Mouse (Mus musculus): ENCODE data around the gene Itpka. TPM values are rescaled to one million over a fixed set of nuclear protein-coding genes. Genes with fewer than 3 reads are reported as not detected.

Itpka gene
- polyA plus RNA-seq, 1 experiment from 2014 or later, result 2.7 TPM

DNA sequence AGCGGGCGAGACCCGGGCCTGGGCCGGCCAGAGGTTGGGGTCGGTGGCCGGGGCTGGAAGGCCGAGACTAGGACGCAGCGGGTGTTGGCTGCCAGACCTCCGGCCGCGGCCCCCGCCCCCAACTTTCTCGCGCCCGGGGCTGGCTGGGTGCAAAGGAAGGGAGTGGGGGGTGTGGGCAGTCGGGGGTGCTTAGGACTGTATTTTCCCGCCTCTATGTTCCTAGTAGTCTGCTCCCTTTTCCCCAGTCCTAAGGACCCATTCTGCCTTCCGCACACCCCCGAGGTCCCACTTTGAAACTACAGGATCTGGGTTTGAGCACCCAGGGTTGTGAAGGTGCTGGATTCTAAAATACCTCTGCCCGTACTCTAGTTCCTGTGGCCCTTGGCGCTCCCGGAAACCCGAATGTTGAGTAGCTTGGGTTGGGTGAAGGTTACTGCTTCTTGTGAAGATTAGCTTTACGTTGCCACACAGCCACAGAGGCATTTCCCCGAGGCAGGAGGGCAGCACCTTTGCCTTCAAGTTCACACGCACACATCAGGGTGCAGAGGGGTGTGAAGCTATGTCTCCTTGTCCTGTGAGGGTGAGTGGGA is 57.9 kb downstream of the Itpka start:
- Histone ChIP-seq H3K27me3 (ENCODE audit: insufficient read depth, low read length) (peaks cover 45% of the 10 kb centered on the region), H3K4me3 (ENCODE audit: low read depth, low read length) (peak overlapping the region; percentile 64), H3K36me3 (replicated peaks; ENCODE audit: insufficient read depth, low read length) (no peaks in the 10 kb centered on the region), H3K4me2 (ENCODE audit: low read depth, low read length) (peak overlapping the region; percentile 99), H3K9ac (replicated peaks) (peak overlapping the region; percentile 57), H3K27ac (ENCODE audit: low read depth) (no peak overlapping the region), H3K4me1 (ENCODE audit: insufficient read depth) (peaks cover 9% of the 10 kb centered on the region; the same call in 1 of the 2 replicates), H3K9me3 (ENCODE audit: low read length) (no peaks in the 10 kb centered on the region)
- TF ChIP-seq EP300 (IDR thresholded peaks at IDR 0.05; ENCODE audit: low read depth) (no peak), CTCF (IDR thresholded peaks at IDR 0.05; ENCODE audit: low read depth) (no peak)
- DNase-seq (no peak), ATAC-seq (0 out of 2 replicates have a peak, but pooled peaks have one; percentile 7)
- 5% methylated on average over 22 of the region's 27 CpGs for WGBS (ENCODE audit: insufficient replicate concordance)

Other genes starting within 250 kb of the Itpka start
- gene Exd1, start 194.7 kb upstream of the Itpka start, polyA plus RNA-seq (2015; fragmentation: Nextera tagmentation; extraction: Ambion mirVana), result 0.18 and 0.29 TPM in 2 replicates
- gene Chp1, start 194.6 kb upstream of the Itpka start, polyA plus RNA-seq (2015; fragmentation: Nextera tagmentation; extraction: Ambion mirVana), result 146 and 149 TPM in 2 replicates
- gene Nusap1, start 124.0 kb upstream of the Itpka start, polyA plus RNA-seq (2015; fragmentation: Nextera tagmentation; extraction: Ambion mirVana), result 45.8 and 48.5 TPM in 2 replicates
- 14.3 and 16.5 TPM in 2 replicates for gene Oip5, start 123.9 kb upstream of the Itpka start, polyA plus RNA-seq (2015; fragmentation: Nextera tagmentation; extraction: Ambion mirVana)
- 26.7 and 27.2 TPM in 2 replicates for gene Ndufaf1, start 79.5 kb upstream of the Itpka start, polyA plus RNA-seq (2015; fragmentation: Nextera tagmentation; extraction: Ambion mirVana)
- 17.0 and 19.3 TPM in 2 replicates for gene Rtf1, start 67.3 kb upstream of the Itpka start, polyA plus RNA-seq (2015; fragmentation: Nextera tagmentation; extraction: Ambion mirVana)
- gene Ltk, start 18.1 kb downstream of the Itpka start, polyA plus RNA-seq (2015; fragmentation: Nextera tagmentation; extraction: Ambion mirVana), result 0.13 and 0.16 TPM in 2 replicates
- 3.7 and 3.9 TPM in 2 replicates for gene Rpap1, start 45.2 kb downstream of the Itpka start, polyA plus RNA-seq (2015; fragmentation: Nextera tagmentation; extraction: Ambion mirVana)
- gene Tyro3, start 55.4 kb downstream of the Itpka start, polyA plus RNA-seq (2015; fragmentation: Nextera tagmentation; extraction: Ambion mirVana), result 0.26 and 0.30 TPM in 2 replicates
- 4.3 and 4.6 TPM in 2 replicates for gene Mga, start 154.9 kb downstream of the Itpka start, polyA plus RNA-seq (2015; fragmentation: Nextera tagmentation; extraction: Ambion mirVana)
- gene Mapkbp1, start 230.4 kb downstream of the Itpka start, polyA plus RNA-seq (2015; fragmentation: Nextera tagmentation; extraction: Ambion mirVana), result 0.22 and 0.27 TPM in 2 replicates